Mouse (Mus musculus) liver (tissue): ENCODE measurements around the gene Rell1.
A peak's percentile ranks its signal among the peaks of the same experiment; 100 is the strongest.

Experiments used
- DNase-seq: peaks from one replicate; pipeline ENCODE4 v3.0.0-alpha.2; 2020; ENCODE audit warnings: mixed read lengths

Gene Rell1

DNA sequence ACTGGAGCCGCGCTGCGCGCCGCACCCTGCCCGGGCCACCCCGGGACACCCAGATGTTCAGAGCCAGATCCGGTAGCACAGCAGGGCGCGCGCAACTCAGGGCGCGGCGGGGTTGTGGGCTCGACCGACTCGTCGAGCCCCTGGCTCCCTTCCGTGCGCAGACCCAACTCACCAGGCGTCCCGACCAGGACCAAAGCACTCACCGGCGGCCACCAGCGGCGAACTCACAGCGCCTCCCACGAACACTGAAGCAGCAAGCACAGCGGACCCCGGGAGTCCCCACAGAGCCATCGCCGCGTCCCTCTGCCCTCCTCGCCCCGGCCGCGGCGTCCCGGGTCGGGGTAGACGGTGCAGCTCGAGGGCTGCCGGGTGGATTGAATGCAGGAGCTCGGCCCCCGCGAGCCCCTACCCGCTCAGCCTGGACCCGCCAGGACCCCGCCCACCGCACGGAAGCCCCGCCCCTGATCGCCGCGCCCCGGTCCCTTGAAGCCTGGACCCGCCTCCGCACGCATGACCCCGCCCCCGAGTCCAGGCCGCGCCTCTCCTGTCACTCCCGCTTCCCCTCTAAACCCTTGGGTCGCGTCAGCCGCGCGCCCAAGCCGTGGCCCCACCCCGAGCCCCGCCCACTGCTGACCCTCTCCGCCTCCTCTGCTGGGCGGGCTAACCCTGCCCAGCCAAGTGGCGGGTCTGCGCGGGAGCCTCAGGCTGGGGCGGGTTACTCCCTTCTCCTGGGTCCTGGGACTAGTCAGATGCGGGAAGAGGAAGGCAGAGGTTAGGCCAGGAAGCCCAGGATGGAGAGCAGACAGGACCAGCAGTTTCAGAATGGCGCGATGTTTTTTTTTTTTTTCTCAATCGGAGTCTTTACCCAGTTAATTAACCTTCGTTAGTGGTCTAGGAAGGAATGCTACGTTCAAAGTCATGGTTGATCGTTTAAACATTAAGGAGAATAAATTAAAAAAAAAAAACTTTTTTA lies at the start of gene Rell1:
Gene Rell1 (minus strand): TSS at position 455 of the 973 bp plus-strand sequence.
- peak; percentile 99 for DNase-seq

DNA sequence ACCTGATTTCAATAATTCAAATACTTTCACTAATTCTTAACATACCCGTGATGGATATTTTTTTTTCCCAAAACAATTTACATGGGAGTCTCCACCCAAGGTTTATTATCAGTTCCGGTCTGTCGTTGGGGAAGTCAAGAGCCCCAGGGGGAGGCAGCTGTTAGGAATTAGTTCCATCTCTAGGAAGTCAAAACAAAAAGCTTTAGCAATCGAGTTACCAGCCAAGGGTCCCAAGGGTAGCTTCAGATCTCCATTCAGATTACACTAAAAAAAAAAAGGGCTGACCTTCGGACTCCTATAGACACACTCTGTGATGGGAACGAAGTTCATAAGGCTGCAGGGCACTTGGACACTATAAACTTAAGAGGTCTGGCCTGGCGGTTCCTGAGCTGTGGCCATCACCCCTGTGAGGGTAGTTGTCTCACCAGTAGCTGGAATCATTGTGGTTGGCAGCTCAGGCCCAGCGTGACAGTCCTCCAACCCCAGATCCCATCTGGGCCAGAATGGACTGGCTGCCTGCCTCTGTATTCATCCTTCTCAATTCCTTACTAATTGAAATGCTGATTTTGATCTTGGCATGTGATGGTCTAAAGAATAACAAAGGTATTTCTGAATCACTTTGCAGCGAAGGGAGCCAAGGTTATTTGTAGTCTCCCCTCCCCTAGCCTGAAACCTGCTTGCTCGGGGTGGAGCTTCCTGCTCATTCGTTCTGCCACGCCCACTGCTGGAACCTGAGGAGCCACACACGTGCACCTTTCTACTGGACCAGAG lies 44.1 kb upstream of the Rell1 start:
- no peak for DNase-seq

DNA sequence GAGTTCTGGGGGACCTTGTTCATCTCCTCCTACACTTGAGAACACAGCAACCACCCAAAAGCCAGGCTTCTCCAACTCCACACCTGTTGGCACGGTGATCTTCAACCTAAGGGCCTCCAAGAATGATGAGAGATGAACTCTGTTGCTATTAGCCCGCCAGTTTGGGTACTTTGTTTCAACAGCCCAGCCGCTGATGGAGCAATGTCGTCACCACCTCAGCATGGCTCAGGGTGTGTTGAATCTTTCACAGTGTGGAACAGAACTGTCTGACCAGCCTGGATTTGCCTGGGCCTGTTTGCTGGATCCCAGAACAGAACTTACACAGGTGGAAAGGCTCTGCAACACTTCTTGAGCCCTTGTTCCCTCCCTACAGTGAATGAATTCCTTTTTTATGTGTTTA lies 37.9 kb upstream of the Rell1 start:
- no peak for DNase-seq

DNA sequence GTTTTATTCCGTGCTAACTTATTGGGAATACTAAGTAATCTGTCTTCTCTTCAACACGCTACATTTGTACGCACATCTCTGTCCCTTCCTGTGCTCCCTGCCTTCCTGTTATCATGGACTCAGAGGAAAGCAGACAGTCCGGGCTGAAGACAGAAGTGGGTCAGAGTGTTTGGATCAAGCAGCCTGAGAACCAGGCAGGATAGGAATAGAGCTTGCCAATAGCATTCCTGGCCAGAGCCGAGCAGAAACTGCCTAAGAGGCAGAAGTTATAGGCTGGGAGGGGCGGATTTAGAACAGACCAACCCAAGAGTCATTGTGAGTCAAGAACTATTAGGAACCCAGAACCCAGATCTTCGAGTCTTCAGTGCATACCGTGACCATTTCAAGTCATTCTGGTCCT lies 34.6 kb upstream of the Rell1 start:
- no peak for DNase-seq

DNA sequence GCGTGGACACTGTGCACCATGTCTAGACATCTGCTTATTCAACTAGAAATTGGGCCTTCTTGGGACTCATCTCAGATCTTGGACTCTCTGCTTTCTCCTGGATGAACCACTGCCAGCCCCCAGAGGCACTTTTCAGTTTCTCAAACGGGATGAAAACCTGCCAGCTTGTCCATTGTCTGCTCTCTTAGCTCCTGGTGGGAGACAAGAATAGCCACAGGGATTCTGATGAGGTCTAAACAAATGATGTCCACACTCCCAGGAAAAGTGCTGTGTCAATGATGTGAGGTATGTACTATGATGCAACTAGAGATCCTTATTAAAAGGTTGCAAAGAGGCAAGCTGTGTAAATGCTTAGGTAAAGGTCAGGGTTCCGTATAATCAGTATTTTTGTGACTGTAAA lies 25.2 kb upstream of the Rell1 start:
- DNase-seq = no peak

DNA sequence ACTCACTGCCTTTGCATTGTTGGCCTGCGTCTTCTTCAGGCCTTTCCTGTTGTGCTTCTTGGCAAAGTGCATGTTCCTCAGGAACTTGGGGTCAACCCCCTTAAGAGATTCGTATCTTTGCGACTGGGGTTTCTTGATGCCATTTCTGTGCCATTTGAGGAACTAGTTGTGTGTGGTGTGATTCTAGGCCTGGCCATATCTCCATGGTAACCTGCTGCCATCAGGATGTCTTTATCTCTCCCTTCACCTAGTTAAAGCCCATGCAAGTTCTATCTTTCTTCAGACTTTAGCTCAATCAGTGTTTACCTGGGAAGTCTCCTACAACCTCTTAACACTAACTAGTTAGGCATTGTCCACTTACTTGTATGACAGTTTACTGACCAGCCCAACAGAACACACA lies 22.0 kb upstream of the Rell1 start:
- no peak for DNase-seq

DNA sequence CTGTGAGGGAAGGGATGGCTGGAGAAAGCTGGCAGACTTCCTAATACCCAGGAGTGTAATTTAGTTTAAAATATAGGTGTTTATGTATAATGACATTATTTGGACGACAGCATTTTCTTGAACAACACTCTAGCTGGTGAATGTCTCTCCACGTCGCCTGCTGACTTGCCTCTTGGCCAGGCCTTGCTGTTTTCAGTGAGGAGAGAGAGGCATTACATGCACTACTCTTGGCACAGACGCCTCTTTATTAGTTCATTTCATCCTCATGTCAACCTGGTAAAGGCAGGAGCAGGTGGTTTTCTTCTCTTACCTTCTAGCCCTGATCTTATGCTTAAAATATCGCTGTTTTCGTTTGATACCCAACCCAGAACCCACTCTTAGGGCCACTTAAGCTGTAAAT lies 17.6 kb upstream of the Rell1 start:
- DNase-seq = no peak

DNA sequence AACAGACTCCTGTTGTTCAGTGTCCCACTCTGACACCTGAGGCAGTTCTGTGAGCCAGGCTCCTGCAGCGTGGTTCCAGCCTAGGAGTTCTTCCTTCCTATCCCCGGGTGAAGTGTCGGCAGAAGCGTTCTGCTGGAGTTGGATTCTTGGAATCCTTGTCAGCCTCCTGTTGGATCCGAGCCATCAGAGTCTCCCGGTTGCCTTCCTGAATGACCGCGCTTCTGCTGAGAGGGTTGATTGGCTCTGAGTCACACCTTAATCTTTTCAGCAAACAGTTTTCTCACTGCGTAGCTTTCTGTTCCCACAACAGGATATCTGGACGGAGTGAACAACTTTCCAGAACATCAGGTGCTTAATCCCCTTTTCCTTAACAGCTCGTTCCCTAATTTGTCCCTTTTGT lies 13.6 kb upstream of the Rell1 start:
- DNase-seq = no peak

DNA sequence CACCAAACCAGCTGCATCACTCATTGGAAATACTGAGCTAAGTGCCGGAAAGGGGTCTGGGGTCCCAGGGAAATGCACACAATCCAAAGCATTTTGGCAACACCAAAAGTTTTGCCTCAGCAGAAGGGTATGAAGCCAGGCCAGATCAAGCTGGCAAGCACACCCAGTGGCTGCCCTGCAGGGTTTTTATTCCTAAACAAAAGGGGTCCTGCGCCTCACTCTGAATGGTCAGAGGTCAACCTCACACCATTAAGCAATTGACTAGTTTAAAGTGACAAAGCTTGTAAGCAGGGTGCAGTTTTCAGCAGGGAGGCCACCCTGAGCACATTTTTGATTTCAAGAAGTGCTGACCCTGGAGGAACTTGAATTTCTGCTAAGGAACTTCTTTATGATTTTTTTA lies 2.3 kb upstream of the Rell1 start:
- no peak for DNase-seq

DNA sequence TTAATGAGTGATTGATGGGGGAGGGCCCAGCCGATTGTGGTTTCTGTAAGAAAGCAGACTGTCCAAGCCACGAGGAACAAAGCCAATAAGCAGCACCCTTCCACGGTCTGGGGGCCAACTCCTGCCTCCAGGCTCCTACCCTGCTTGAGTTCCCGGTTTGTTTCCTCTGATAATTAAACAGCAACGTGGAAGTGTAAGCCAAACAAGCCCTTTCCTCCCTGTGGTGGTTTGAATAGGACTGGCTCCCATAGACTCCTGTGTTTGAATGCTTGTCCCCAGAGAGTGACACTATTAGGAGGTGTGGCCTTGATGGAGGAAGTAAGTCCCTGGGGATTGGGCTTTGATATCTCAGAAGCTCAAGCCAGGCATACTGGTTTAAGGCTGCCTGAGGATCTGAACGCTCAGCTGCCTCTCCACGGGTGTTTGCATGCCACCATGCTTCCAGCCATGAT lies 1.6 kb upstream of the Rell1 start:
- no peak for DNase-seq

DNA sequence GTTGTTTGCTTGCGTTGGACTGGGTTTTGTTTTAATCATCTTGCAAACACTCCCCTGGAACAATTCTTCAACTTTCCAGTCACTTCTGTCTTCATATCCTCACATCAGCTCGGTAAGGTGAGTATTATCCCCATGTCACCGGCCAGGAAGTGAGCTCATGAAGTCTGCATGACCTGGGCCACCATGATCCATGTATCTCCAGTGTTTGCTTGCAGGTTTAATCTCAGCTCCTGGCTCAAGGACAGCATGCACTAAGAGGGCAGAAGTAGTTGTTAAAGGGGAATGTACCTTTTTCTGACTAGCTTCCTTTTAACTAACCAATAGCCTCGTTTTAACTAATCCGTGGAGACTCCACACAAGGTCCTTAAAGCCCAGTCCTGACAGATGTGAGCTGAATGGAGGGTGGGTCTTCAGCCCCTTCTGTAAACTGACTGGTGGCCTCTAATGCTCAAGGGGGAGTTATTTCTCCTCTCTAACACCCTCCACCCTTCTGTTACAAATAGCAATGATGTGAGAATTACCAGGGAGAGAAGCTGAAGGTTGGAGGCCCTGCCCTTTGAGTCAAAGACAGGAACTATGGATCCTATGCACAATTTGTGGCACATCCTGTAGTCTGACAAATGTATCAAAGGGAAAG lies 897 bp upstream of the Rell1 start:
- DNase-seq = no peak

DNA sequence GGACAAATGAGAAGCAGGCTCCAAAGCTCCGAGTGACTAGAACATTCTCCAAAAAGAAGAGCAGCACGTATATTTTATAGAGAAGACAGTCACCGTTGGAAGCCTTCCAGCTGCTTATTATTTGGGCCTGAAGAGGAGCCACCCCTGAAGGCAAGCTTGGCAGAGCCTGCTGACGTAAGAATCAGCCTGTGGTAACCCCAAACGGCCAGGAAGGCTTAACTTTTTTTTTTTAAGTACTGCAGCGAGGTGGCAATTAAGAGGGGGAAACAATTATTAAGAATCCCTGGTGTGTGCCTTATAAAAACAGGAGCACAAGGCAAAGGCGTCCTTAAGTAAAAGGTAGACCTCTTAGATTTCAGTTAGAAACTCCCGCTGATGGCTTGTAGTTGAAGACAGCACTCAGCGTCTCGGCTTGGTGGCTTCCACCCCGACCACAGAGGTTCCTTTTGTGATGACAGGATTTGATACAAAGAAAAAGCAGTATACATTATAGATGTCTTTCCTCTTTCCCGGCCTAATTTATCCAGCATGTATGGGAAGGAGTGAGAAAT lies 1.0 kb downstream of the Rell1 start:
- DNase-seq = no peak

DNA sequence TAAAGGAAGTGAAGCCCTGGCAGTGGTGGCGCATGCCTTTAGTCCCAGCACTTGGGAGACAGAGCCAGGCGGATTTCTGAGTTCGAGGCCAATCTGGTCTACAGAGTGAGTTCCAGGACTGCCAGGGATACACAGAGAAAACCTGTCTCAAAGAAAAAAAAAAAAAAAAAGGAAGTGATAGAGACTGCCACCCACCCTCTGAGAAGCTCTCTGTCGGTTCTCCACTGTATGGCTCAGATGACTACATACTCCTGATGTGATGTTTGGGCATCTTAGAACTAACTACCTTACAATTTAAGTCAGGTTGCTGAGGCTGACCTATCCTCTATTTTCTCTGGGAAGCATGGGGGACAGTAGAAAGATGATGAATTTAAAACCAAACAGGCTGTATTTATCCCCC lies 2.3 kb downstream of the Rell1 start:
- no peak for DNase-seq

DNA sequence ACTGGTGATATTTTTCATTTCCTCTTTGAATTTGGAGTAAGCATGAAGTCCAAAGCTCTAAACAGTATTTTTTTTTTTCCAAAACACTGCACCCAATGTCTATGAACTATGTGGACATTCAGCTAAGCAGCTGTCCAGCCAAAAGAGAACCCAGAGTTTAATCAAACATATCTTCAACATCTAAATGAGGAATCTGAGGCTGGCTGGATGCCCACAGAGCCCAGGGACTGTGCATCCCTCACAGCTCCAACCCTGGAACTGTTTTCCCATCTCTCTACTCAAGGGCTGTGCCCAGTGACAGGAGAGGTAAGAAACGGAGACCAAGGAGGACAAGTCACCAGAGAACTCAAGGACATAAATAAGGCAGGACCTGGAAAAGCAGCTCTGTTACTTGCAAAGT lies 2.8 kb downstream of the Rell1 start:
- no peak for DNase-seq

DNA sequence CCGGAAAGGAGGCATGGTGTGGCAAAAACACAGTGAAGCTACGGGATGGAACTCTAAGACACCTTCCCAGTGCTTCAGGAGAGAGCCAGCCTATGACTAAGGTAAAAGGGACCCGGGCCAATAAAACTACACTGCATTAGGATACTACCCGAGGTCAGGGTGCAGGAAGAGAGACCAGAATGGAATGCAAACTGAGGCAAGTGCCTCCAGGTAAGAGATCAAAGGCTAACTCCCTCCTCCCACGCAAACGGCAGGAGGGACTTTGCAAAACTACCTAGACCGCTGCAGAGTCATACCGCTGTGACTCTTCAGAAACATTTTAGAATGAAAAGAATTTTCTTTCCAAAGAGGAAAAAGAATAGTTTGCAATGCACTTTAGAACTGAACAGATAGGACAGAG lies 4.1 kb downstream of the Rell1 start:
- no peak for DNase-seq

DNA sequence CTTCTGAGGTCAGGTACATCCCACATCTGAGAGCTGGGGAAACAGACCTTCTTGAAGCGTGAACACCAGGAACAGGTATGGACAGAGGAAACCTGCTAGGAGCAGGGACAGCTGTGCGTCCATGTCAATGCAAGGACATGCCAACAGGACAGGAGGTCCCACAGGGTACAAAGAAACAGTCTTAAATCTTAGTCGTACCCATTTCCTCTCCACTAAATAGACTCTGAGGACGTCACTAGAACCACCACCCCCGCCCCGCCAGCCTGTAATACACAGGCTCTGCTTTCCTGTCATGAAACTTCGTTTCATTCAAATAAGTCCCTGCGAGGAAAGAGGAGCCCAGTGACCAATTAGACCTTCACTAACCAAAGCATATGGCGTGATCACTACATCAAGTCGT lies 7.0 kb downstream of the Rell1 start:
- DNase-seq = no peak

DNA sequence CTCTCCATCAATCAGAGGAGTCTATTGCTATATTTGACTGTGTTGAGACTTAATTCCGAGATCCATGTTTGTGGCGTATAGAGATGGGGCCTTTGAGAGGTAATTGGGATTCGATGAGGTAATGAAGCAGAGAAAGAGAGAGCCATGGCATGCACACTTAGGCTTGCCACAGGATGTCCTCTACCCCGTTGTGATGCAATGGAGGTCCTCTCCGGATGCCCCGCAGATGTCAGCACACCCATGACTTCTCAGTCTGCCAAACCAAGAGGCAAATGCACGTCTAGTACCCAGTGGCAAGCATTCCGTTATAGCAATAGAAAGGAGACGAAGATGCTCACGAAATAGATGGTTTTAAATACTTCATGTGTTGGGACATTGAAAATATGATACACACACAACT lies 8.1 kb downstream of the Rell1 start:
- no peak for DNase-seq

DNA sequence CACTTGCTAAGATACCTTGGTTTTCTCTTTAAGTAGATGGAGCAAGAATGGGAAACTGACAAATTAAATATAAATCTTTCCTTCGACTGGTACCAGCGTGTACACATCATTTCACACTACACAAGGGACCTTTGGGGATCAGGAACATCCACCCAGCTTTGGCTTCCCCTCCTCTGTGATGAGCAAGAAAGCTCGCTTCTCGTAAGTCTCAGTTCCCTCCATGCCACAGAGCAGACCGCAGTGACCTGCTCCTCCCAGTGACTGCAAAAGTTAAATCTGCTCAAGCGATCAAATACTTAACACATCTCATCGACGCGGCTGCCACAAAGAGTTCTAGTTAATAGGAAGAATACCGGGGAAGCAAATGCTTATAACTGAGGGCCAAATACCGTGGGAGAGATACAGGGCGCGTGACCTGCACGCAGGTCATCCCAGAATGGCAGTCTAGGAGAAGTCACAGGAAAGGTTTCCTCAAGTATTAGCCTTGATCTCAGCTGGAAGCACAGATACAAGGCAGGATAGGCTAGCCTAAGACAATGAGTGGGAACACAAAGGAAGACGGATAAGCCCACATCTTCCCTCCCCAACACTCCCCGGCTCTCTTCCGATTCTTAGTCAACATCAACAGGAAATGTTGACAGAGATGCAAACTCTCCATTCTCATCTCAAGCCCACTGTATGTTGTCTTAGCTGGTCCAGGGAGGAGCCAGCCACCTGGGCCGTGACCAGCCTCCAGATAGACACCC lies 9.6 kb downstream of the Rell1 start:
- no peak for DNase-seq

DNA sequence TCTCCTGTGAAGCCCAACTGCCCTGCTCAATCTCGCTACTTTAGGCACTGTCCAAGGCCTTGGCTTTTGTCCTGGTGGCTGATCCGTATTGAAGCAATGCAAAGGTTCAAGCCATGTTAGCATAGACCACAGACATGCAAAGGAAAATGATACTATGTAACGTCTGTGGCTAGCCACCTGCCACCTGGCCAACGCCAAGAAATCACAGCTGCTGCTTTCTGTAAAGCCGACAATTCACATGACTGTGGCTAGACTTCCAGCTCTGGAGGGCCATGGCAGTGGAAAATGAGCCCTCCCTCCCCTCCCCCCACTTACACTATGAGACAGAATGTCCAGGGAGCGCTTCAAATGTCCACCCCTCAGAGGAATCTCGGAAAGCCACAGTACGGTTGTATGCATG lies 11.1 kb downstream of the Rell1 start:
- DNase-seq = no peak

DNA sequence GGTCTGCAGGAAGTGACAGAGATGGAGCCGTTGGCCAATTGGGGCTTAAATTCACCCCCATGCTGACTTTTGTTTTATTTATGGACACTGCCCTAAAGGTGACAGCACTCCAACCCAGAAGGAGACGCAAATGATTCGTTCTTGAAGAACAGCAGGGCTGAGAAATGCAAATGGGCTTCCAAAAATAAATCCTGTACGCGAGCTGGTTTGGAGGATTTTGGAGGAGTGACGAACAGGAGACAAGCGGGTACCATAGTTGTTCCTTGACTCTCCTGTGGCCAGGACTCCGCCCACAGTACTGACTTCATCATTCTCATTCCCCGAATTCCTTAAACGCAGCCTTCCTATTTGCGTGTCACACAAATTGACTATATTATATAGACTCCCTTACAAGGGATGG lies 12.3 kb downstream of the Rell1 start:
- no peak for DNase-seq

DNA sequence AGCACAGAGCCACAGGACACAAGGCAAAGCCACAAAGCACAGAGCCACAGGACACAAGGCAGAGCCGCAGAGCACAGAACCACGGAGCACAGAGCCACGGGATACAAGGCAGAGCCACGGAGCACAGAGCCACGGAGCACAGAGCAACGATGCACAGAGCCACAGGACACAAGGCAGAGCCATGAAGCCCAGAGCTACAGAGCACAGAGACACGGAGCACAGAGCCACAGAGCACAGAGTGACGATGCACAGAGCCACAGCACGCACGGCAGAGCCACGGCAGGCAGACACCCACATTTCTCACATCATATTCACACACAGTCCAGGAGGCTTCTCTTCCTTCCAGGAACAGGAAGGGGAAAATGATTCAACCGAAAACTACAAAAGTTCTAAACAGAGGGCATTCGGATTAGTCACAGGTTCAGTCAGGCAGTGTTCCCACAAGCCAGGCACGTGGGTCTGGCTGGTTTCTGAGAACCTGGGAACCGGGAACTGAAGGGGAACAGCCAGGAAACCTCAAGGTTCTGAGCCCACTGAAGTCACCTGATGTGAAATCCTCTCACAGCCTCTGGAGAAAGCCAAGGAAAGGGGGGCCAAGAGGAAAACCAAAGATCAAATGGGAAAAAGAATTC lies 15.2 kb downstream of the Rell1 start:
- no peak for DNase-seq

DNA sequence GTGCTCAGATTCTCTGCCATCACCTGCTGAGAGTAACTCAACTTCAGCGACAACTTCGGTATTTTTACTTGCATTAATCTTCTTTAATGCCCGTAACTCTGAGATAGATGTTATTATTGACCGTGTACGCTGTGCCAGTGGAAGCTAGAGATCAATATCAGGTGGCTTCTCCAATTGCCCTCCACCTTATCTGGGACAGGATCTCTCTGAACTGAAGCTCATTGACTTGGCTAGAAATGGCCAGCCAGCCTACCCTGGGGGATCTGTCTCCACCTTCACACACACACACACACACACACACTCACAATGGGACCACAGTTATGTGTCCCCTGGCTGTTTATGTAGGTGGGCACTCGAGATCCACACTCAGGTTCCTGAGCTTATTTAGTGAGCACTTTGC lies 16.7 kb downstream of the Rell1 start:
- DNase-seq = no peak
